23 mouse cellular contexts compared by ENCODE assay signal in genomic region chr10:99310204-99310603, GRCm38 (mm10). TPM values are rescaled to one million over a fixed set of nuclear protein-coding genes. Genes with fewer than 3 reads are reported as not detected.
DNase-seq lines count a peak whose midpoint lies in the region; ATAC-seq lines count a peak whose summit lies in the region.
"Had no signal": no experiment of that assay in that cellular context is flagged by ENCODE, and none has a peak within 500 bp of the region (broad histone marks: within the 10 kb centered on the region; RNA-seq: fewer than 3 reads in every experiment).

No protein-coding gene starts in this region.

- no peak overlapping the region for H3K4me3 ChIP-seq in heart, embryonic 14.5 days (ENCODE audit: control insufficient read depth in 1 of 2, insufficient read depth in 1 of 2, low read depth in 1 of 2, low read length in 2 of 2)
- H3K4me3 ChIP-seq: embryonic facial prominence, embryonic 12.5 days; erythroblast, embryonic 14.5 days; forebrain, embryonic 13.5 days; heart, embryonic 15.5 days; hindbrain, embryonic 10.5 days; kidney, embryonic 15.5 days; lung, embryonic 15.5 days; midbrain, embryonic 12.5 days had no signal

- no peak overlapping the region for H3K27ac ChIP-seq in heart, embryonic 14.5 days (replicated peaks in 1 of 2; ENCODE audit: control insufficient read depth in 1 of 2, insufficient read depth in 1 of 2, low read depth in 2 of 2, low read length in 2 of 2)
- H3K27ac ChIP-seq: embryonic facial prominence, embryonic 12.5 days; forebrain, embryonic 13.5 days; heart, embryonic 15.5 days; hindbrain, embryonic 10.5 days; hindbrain, postnatal 0 days; kidney, embryonic 15.5 days; liver, embryonic 14.5 days; lung, embryonic 15.5 days; midbrain, embryonic 12.5 days; stomach, postnatal 0 days had no signal

- H3K9me3 ChIP-seq in heart, embryonic 14.5 days (ENCODE audit: control insufficient read depth, low read length) = no peaks in the 10 kb centered on the region
- H3K9me3 ChIP-seq: embryonic facial prominence, embryonic 12.5 days; forebrain, embryonic 13.5 days; heart, embryonic 15.5 days; hindbrain, embryonic 10.5 days; kidney, embryonic 15.5 days; lung, embryonic 15.5 days; midbrain, embryonic 12.5 days had no signal

- H3K9ac ChIP-seq in heart, embryonic 14.5 days (ENCODE audit: low read length) = no peak overlapping the region
- H3K9ac ChIP-seq: embryonic facial prominence, embryonic 12.5 days; forebrain, embryonic 13.5 days; heart, embryonic 15.5 days; kidney, embryonic 15.5 days; liver, embryonic 14.5 days; lung, embryonic 15.5 days; midbrain, embryonic 12.5 days had no signal

- H3K4me1 ChIP-seq in heart, embryonic 14.5 days (ENCODE audit: control insufficient read depth in 2 of 2, insufficient read depth in 2 of 2, low read length in 2 of 2) = peaks cover 2 to 8% of the 10 kb centered on the region in 2 experiments; a peak in 2 of 4 replicates
- H3K4me1 ChIP-seq: embryonic facial prominence, embryonic 12.5 days; forebrain, embryonic 13.5 days; heart, embryonic 15.5 days; hindbrain, embryonic 10.5 days; kidney, embryonic 15.5 days; midbrain, embryonic 12.5 days had no signal

- no peak for DNase-seq in heart, postnatal 25 days (ENCODE audit: low spot score)
- DNase-seq in frontal cortex, postnatal 14 days (ENCODE audit: low spot score in 2 of 2) = peak; percentile 43 to 57
- DNase-seq in left cerebral cortex, postnatal 25 days (ENCODE audit: low spot score in 2 of 2) = peak; percentile 59 to 95
- DNase-seq in telencephalon, adult 2 months (ENCODE audit: low read depth, low spot score) = peak; percentile 87
- no peak for DNase-seq in ovary, postnatal 14 days (ENCODE audit: low spot score)
- no peak for DNase-seq in kidney, postnatal 14 days
- DNase-seq: cerebellum, adult 9-10 months; lung, postnatal 4 days; thymus, postnatal 36 days had no signal

- intact Hi-C loops in heart, postnatal 25 days (cut with DNase I) = no loop called here
- intact Hi-C loops in left cerebral cortex, postnatal 25 days (cut with DNase I) = loop anchor here (1.0 kb wide), 2 partner anchors 13 to 25 kb away; no protein-coding TSS in a partner anchor

- WGBS in heart, embryonic 14.5 days = 61% methylated on average over 10 of the region's 10 CpGs

- no peaks in the 10 kb centered on the region for H3K36me3 ChIP-seq in heart, embryonic 14.5 days (ENCODE audit: control insufficient read depth, insufficient read depth, low read length)
- H3K36me3 ChIP-seq: embryonic facial prominence, embryonic 12.5 days; heart, embryonic 15.5 days; hindbrain, embryonic 10.5 days; kidney, embryonic 15.5 days; lung, embryonic 15.5 days; midbrain, embryonic 12.5 days had no signal

- no peaks in the 10 kb centered on the region for H3K27me3 ChIP-seq in heart, embryonic 14.5 days (ENCODE audit: control insufficient read depth, insufficient read depth, low read length)
- H3K27me3 ChIP-seq: CH12.LX; embryonic facial prominence, embryonic 12.5 days; forebrain, embryonic 13.5 days; heart, embryonic 15.5 days; kidney, embryonic 15.5 days; lung, embryonic 15.5 days; midbrain, embryonic 12.5 days had no signal

- no peak for ATAC-seq in heart, embryonic 14.5 days (ENCODE audit: insufficient number of reproducible peaks, insufficient read depth, low FRiP score, low read depth)
- ATAC-seq: forebrain, embryonic 13.5 days; hindbrain, postnatal 0 days; intestine, postnatal 0 days had no signal

- H3K4me2 ChIP-seq in heart, embryonic 14.5 days (ENCODE audit: low read length) = 0 out of 2 replicates have a peak overlapping the region, but pooled peaks have one; percentile 11
- H3K4me2 ChIP-seq: embryonic facial prominence, embryonic 12.5 days; forebrain, embryonic 13.5 days; heart, embryonic 15.5 days; kidney, embryonic 15.5 days; lung, embryonic 15.5 days; midbrain, embryonic 12.5 days had no signal

RNA-seq across cellular contexts. Expression of gene Dusp6, which starts 47.2 kb away (rescaled TPM):
- polyA plus RNA-seq in heart, embryonic 14.5 days (2014; fragmentation: Nextera tagmentation; extraction: Ambion mirVana) = 42.4 and 43.4 TPM in 2 replicates
- 10 to 100 TPM; 18.5 to 19.5 TPM for total RNA-seq in heart, postnatal 25 days (2021)
- 100 to 1,000 TPM; 108 to 109 TPM for total RNA-seq in left cerebral cortex, postnatal 25 days (2021)

Comparison
In these comparisons a context has a peak if more than half of its experiments do, and no peak if none do; other contexts are left out.
1. DNase-seq: peak in frontal cortex, postnatal 14 days (2 of 2), left cerebral cortex, postnatal 25 days (2 of 2) and telencephalon, adult 2 months (single experiment); none in heart, postnatal 25 days (single experiment), ovary, postnatal 14 days (single experiment) and kidney, postnatal 14 days (single experiment).
2. RNA of gene Dusp6, which starts 47.2 kb away (total RNA-seq): 108 to 109 TPM in left cerebral cortex, postnatal 25 days; 18.5 to 19.5 TPM in heart, postnatal 25 days; every median in the first group is over 4 times any median in the second.